ENCODE assay signal across 12 mouse cellular contexts in genomic region chr17:57290671-57291055, GRCm38 (mm10). TPM values are rescaled to one million over a fixed set of nuclear protein-coding genes. Genes with fewer than 3 reads are reported as not detected.
DNase-seq lines count a peak whose midpoint lies in the region; ATAC-seq and TF ChIP-seq lines count a peak whose summit lies in the region.
"Had no signal": no experiment of that assay in that cellular context is flagged by ENCODE, and none has a peak within 500 bp of the region (broad histone marks: within the 10 kb centered on the region; RNA-seq: fewer than 3 reads in every experiment).

No protein-coding gene starts in this region.

- no peak overlapping the region for H3K4me3 ChIP-seq in heart, embryonic 10.5 days
- no peak overlapping the region for H3K4me3 ChIP-seq in midbrain, embryonic 11.5 days (ENCODE audit: low read depth, low read length)
- no peak overlapping the region for H3K4me3 ChIP-seq in midbrain, postnatal 0 days (ENCODE audit: low read depth, low read length)
- H3K4me3 ChIP-seq: embryonic facial prominence, embryonic 13.5 days; midbrain, embryonic 12.5 days had no signal

- no peak overlapping the region for H3K4me2 ChIP-seq in midbrain, embryonic 11.5 days
- no peak overlapping the region for H3K4me2 ChIP-seq in midbrain, postnatal 0 days (ENCODE audit: low read depth, low read length, poor library complexity, severe bottlenecking)
- H3K4me2 ChIP-seq: embryonic facial prominence, embryonic 13.5 days; midbrain, embryonic 12.5 days had no signal

- no peak for ATAC-seq in midbrain, embryonic 11.5 days (ENCODE audit: low FRiP score)
- no peak for ATAC-seq in midbrain, postnatal 0 days (ENCODE audit: low FRiP score)
- ATAC-seq in inflammation-experienced regulatory T-cells, adult 6 months, result peak; percentile 51

- H3K4me1 ChIP-seq in heart, embryonic 10.5 days, result peaks cover 7% of the 10 kb centered on the region; the same call in 1 of the 2 replicates
- no peaks in the 10 kb centered on the region for H3K4me1 ChIP-seq in midbrain, embryonic 11.5 days (ENCODE audit: control insufficient read depth, insufficient read depth, low read length)
- no peaks in the 10 kb centered on the region for H3K4me1 ChIP-seq in midbrain, postnatal 0 days (ENCODE audit: insufficient read depth, low read length)
- H3K4me1 ChIP-seq: embryonic facial prominence, embryonic 13.5 days; midbrain, embryonic 12.5 days had no signal

- no peaks in the 10 kb centered on the region for H3K36me3 ChIP-seq in heart, embryonic 10.5 days
- H3K36me3 ChIP-seq in midbrain, embryonic 11.5 days (ENCODE audit: control insufficient read depth, insufficient read depth, low read length), result no peaks in the 10 kb centered on the region
- H3K36me3 ChIP-seq in midbrain, postnatal 0 days (ENCODE audit: insufficient read depth, low read length), result no peaks in the 10 kb centered on the region
- H3K36me3 ChIP-seq: embryonic facial prominence, embryonic 13.5 days; midbrain, embryonic 12.5 days had no signal

- H3K27me3 ChIP-seq in heart, embryonic 10.5 days (ENCODE audit: insufficient read depth, poor library complexity, severe bottlenecking), result no peaks in the 10 kb centered on the region
- H3K27me3 ChIP-seq in midbrain, embryonic 11.5 days (ENCODE audit: control insufficient read depth, insufficient read depth, low read length), result no peaks in the 10 kb centered on the region
- no peaks in the 10 kb centered on the region for H3K27me3 ChIP-seq in midbrain, postnatal 0 days (ENCODE audit: insufficient read depth, low read length)
- H3K27me3 ChIP-seq: embryonic facial prominence, embryonic 13.5 days; midbrain, embryonic 12.5 days had no signal

- no peak overlapping the region for H3K9ac ChIP-seq in midbrain, embryonic 11.5 days (ENCODE audit: low read length)
- H3K9ac ChIP-seq in midbrain, postnatal 0 days (replicated peaks; ENCODE audit: low read length, poor library complexity, severe bottlenecking), result no peak overlapping the region
- H3K9ac ChIP-seq: embryonic facial prominence, embryonic 13.5 days; midbrain, embryonic 12.5 days had no signal

- DNase-seq in heart, embryonic 10.5 days (ENCODE audit: low spot score), result no peak
- no peak for DNase-seq in heart, adult 18-20 months
- peak; percentile 14 for DNase-seq in midbrain, embryonic 11.5 days (ENCODE audit: low spot score, missing footprints)
- DNase-seq in midbrain, postnatal 0 days (ENCODE audit: low spot score), result no peak
- DNase-seq in natural killer cell, adult 2 months (ENCODE audit: low spot score in 2 of 2), result peak; percentile 80 to 88
- DNase-seq in cerebellum, adult 8-10 months, result no peak
- no peak for DNase-seq in right cerebral cortex, postnatal 25 days
- DNase-seq: heart, postnatal 4 days; kidney, adult 9 months had no signal

- no peaks in the 10 kb centered on the region; the same call in 1 of the 2 replicates for H3K9me3 ChIP-seq in heart, embryonic 10.5 days
- no peaks in the 10 kb centered on the region for H3K9me3 ChIP-seq in midbrain, embryonic 11.5 days (ENCODE audit: control insufficient read depth, low read length)
- no peaks in the 10 kb centered on the region for H3K9me3 ChIP-seq in midbrain, postnatal 0 days (ENCODE audit: low read length)
- H3K9me3 ChIP-seq: embryonic facial prominence, embryonic 13.5 days; midbrain, embryonic 12.5 days had no signal

- WGBS in heart, embryonic 10.5 days, result 54% methylated on average over 7 of the region's 7 CpGs
- WGBS in midbrain, embryonic 11.5 days, result 84% methylated on average over 7 of the region's 7 CpGs
- WGBS in midbrain, postnatal 0 days, result 87% methylated on average over 7 of the region's 7 CpGs

- peak overlapping the region; percentile 4; the same call in 1 of the 2 replicates for H3K27ac ChIP-seq in heart, embryonic 10.5 days
- H3K27ac ChIP-seq in midbrain, embryonic 11.5 days (ENCODE audit: low read depth, low read length), result no peak overlapping the region
- no peak overlapping the region for H3K27ac ChIP-seq in midbrain, postnatal 0 days (ENCODE audit: low read depth, low read length)
- H3K27ac ChIP-seq: embryonic facial prominence, embryonic 13.5 days; midbrain, embryonic 12.5 days had no signal

- no peak for TF ChIP-seq CTCF in midbrain, postnatal 0 days (IDR thresholded peaks at IDR 0.05)

RNA-seq across cellular contexts. Expression of gene Vav1, which starts 11.8 kb away (rescaled TPM):
- 1.2 and 2.7 TPM in 2 replicates for polyA plus RNA-seq in heart, embryonic 10.5 days (2016; fragmentation: Nextera tagmentation; extraction: Ambion mirVana)
- 1 to 10 TPM; 1.6 to 3.3 TPM for total RNA-seq in heart, adult 18-20 months (2021)
- polyA plus RNA-seq in midbrain, embryonic 11.5 days (2014; fragmentation: Nextera tagmentation; extraction: Ambion mirVana), result 1.8 and 2.3 TPM in 2 replicates
- 1.5 and 2.7 TPM in 2 replicates for total RNA-seq in midbrain, postnatal 0 days (2014; rRNA removed)
- polyA plus RNA-seq in midbrain, postnatal 0 days (2015; fragmentation: Nextera tagmentation; extraction: Ambion mirVana), result 1.7 and 2.0 TPM in 2 replicates
- polyA plus RNA-seq in inflammation-experienced regulatory T-cells, adult 6 months (2017; shearing (Covaris generic)), result 10 to 100 TPM; 66.1 to 89.2 (median 85.7) TPM

RNA-seq across cellular contexts. Expression of gene Trip10, which starts 41.4 kb away (rescaled TPM):
- polyA plus RNA-seq in heart, embryonic 10.5 days (2016; fragmentation: Nextera tagmentation; extraction: Ambion mirVana), result 44.4 and 46.8 TPM in 2 replicates
- 100 to 1,000 TPM; 106 to 109 TPM for total RNA-seq in heart, adult 18-20 months (2021)
- polyA plus RNA-seq in midbrain, embryonic 11.5 days (2014; fragmentation: Nextera tagmentation; extraction: Ambion mirVana), result 21.2 and 23.6 TPM in 2 replicates
- total RNA-seq in midbrain, postnatal 0 days (2014; rRNA removed), result 3.8 and 5.5 TPM in 2 replicates
- polyA plus RNA-seq in midbrain, postnatal 0 days (2015; fragmentation: Nextera tagmentation; extraction: Ambion mirVana), result 5.4 and 5.5 TPM in 2 replicates
- polyA plus RNA-seq in inflammation-experienced regulatory T-cells, adult 6 months (2017; shearing (Covaris generic)), result 1 to 10 TPM; 1.0 to 4.4 (median 3.6) TPM

RNA-seq across cellular contexts. Expression of gene Gpr108, which starts 42.4 kb away (rescaled TPM):
- polyA plus RNA-seq in heart, embryonic 10.5 days (2016; fragmentation: Nextera tagmentation; extraction: Ambion mirVana), result 25.2 and 28.6 TPM in 2 replicates
- 10 to 100 TPM; 24.4 to 30.0 TPM for total RNA-seq in heart, adult 18-20 months (2021)
- polyA plus RNA-seq in midbrain, embryonic 11.5 days (2014; fragmentation: Nextera tagmentation; extraction: Ambion mirVana), result 19.7 and 24.5 TPM in 2 replicates
- 19.2 and 20.9 TPM in 2 replicates for total RNA-seq in midbrain, postnatal 0 days (2014; rRNA removed)
- 22.6 and 23.1 TPM in 2 replicates for polyA plus RNA-seq in midbrain, postnatal 0 days (2015; fragmentation: Nextera tagmentation; extraction: Ambion mirVana)
- polyA plus RNA-seq in inflammation-experienced regulatory T-cells, adult 6 months (2017; shearing (Covaris generic)), result 10 to 100 TPM; 49.0 to 66.3 (median 56.5) TPM

Comparison
In these comparisons a context has a peak if more than half of its experiments do, and no peak if none do; other contexts are left out.
1. DNase-seq: peak in midbrain, embryonic 11.5 days (single experiment) and natural killer cell, adult 2 months (2 of 2); none in heart, embryonic 10.5 days (single experiment), heart, adult 18-20 months (0 of 2), midbrain, postnatal 0 days (single experiment), cerebellum, adult 8-10 months (single experiment) and right cerebral cortex, postnatal 25 days (single experiment).
2. RNA of gene Vav1, which starts 11.8 kb away (polyA plus RNA-seq): 66.1 to 89.2 TPM in inflammation-experienced regulatory T-cells, adult 6 months; 1.2 to 2.7 TPM in heart, embryonic 10.5 days, 1.8 to 2.3 TPM in midbrain, embryonic 11.5 days and 1.7 to 2.0 TPM in midbrain, postnatal 0 days; every median in the first group is over 10 times any median in the second.